Mouse (Mus musculus) limb, embryonic 12.5 days (tissue): ENCODE results near the gene Fgf11. TPM values are rescaled to one million over a fixed set of nuclear protein-coding genes. Genes with fewer than 3 reads are reported as not detected.

Experiments
- ATAC-seq: fragments of 200-750 bp; cut with Nextera tagmentation; 2 replicates; pipeline ENCODE4 v1.8.0; 2017; ENCODE audit warnings: low read depth, moderate TSS enrichment; ENCODE audit not compliant: insufficient number of reproducible peaks, insufficient read depth, low FRiP score, low TSS enrichment
- H3K27ac ChIP-seq: fragments of 300-500 bp; sonication (generic); 2 replicates; pipeline ENCODE4 v1.5.1; 2016; ENCODE audit warnings: mild to moderate bottlenecking, moderate library complexity
- H3K27me3 ChIP-seq: fragments of 300-500 bp; sonication (generic); 2 replicates; pipeline ENCODE4 v1.6.1; 2016; ENCODE audit warnings: mild to moderate bottlenecking, moderate library complexity
- H3K36me3 ChIP-seq: fragments of 300-500 bp; sonication (generic); 2 replicates; pipeline ENCODE4 v1.6.1; 2016; ENCODE audit warnings: mild to moderate bottlenecking, moderate library complexity
- H3K4me1 ChIP-seq: fragments of 300-500 bp; sonication (generic); replicated peaks from 2 replicates; pipeline ENCODE4 v1.6.1; 2016
- H3K4me2 ChIP-seq: fragments of 300-500 bp; sonication (generic); 2 replicates; pipeline ENCODE4 v1.6.1; 2016; ENCODE audit warnings: mild to moderate bottlenecking, moderate library complexity
- H3K4me3 ChIP-seq: fragments of 300-500 bp; sonication (generic); replicated peaks from 2 replicates; pipeline ENCODE4 v1.5.1; 2016; ENCODE audit warnings: mild to moderate bottlenecking
- H3K9ac ChIP-seq: fragments of 300-500 bp; sonication (generic); replicated peaks from 2 replicates; pipeline ENCODE4 v1.6.1; 2016; ENCODE audit warnings: mild to moderate bottlenecking, moderate library complexity
- H3K9me3 ChIP-seq: fragments of 300-500 bp; sonication (generic); 2 replicates; pipeline ENCODE4 v1.6.1; 2016; ENCODE audit warnings: mild to moderate bottlenecking, moderate library complexity
- WGBS: fragments of 180-500 bp; shearing (Covaris S2); methylation state at CpG from one replicate; pipeline ENCODE4 v1.1.7; 2016; 5-methylcytosine and 5-hydroxymethylcytosine counted together
- polyA plus RNA-seq: library from polyadenylated mRNA; unstranded; fragments of >200 nt; fragmentation: Nextera tagmentation; extraction: Ambion mirVana; gene quantifications from 2 replicates; pipeline ENCODE4 v1.2.1, GENCODE M21; 2016

Fgf11 gene
- polyA plus RNA-seq, 1 experiment from 2014 or later = 1.2 TPM

- Histone ChIP-seq H3K9me3 (no peaks in the 10 kb centered on the region), H3K4me2 (no peak overlapping the region), H3K27me3 (peaks cover 56% of the 10 kb centered on the region), H3K36me3 (peaks cover 32% of the 10 kb centered on the region), H3K4me3 (no peak overlapping the region), H3K9ac (no peak overlapping the region; the same call in 1 of the 2 replicates), H3K27ac (no peak overlapping the region), H3K4me1 (0 out of 2 replicates have a peak, but pooled peaks cover 9% of the 10 kb centered on the region)
- 31% methylated on average over 7 of the region's 7 CpGs for WGBS
- no peak for ATAC-seq
Measured at GRCm38 (mm10) chr11:69778985-69779384, 22.7 kb downstream of the Fgf11 start.

GRCm38 (mm10) chr11:69778258-69778982, 23.2 kb downstream of the Fgf11 start:
- H3K9me3 ChIP-seq = no peaks in the 10 kb centered on the region
- H3K4me2 ChIP-seq = no peak overlapping the region
- peaks cover 56% of the 10 kb centered on the region for H3K27me3 ChIP-seq
- no peak for ATAC-seq
- WGBS = 66% methylated on average over 23 of the region's 23 CpGs
- H3K9ac ChIP-seq = no peak overlapping the region
- H3K4me1 ChIP-seq = 0 out of 2 replicates have a peak, but pooled peaks cover 9% of the 10 kb centered on the region
- H3K27ac ChIP-seq = no peak overlapping the region
- no peak overlapping the region for H3K4me3 ChIP-seq
- peaks cover 32% of the 10 kb centered on the region for H3K36me3 ChIP-seq

GRCm38 (mm10) chr11:69777504-69778257, 24.0 kb downstream of the Fgf11 start:
- Histone ChIP-seq H3K4me1 (0 out of 2 replicates have a peak, but pooled peaks cover 9% of the 10 kb centered on the region), H3K36me3 (peaks cover 32% of the 10 kb centered on the region), H3K9ac (no peak overlapping the region), H3K4me2 (no peak overlapping the region), H3K27me3 (peaks cover 56% of the 10 kb centered on the region), H3K27ac (no peak overlapping the region), H3K9me3 (no peaks in the 10 kb centered on the region), H3K4me3 (no peak overlapping the region)
- no peak for ATAC-seq
- 62% methylated on average over 26 of the region's 26 CpGs for WGBS

GRCm38 (mm10) chr11:69776488-69776887, 25.2 kb downstream of the Fgf11 start:
- 82% methylated on average over 20 of the region's 20 CpGs for WGBS
- 0 out of 2 replicates have a peak, but pooled peaks cover 9% of the 10 kb centered on the region for H3K4me1 ChIP-seq
- ATAC-seq = no peak
- H3K27me3 ChIP-seq = peaks cover 49% of the 10 kb centered on the region
- peaks cover 32% of the 10 kb centered on the region for H3K36me3 ChIP-seq
- no peak overlapping the region for H3K9ac ChIP-seq
- H3K4me2 ChIP-seq = no peak overlapping the region
- H3K27ac ChIP-seq = no peak overlapping the region
- H3K9me3 ChIP-seq = no peaks in the 10 kb centered on the region
- no peak overlapping the region for H3K4me3 ChIP-seq

GRCm38 (mm10) chr11:69775716-69776115, 25.9 kb downstream of the Fgf11 start:
- no peak overlapping the region for H3K4me3 ChIP-seq
- 68% methylated on average over 10 of the region's 10 CpGs for WGBS
- H3K9me3 ChIP-seq = no peaks in the 10 kb centered on the region
- peaks cover 49% of the 10 kb centered on the region for H3K27me3 ChIP-seq
- H3K36me3 ChIP-seq = peaks cover 32% of the 10 kb centered on the region
- H3K9ac ChIP-seq = no peak overlapping the region
- H3K4me1 ChIP-seq = 0 out of 2 replicates have a peak, but pooled peaks cover 9% of the 10 kb centered on the region
- no peak overlapping the region for H3K27ac ChIP-seq
- H3K4me2 ChIP-seq = no peak overlapping the region
- ATAC-seq = no peak

- Histone ChIP-seq H3K27ac (no peak overlapping the region), H3K4me1 (0 out of 2 replicates have a peak, but pooled peaks cover 9% of the 10 kb centered on the region), H3K4me2 (no peak overlapping the region), H3K9me3 (no peaks in the 10 kb centered on the region), H3K9ac (no peak overlapping the region), H3K36me3 (peaks cover 32% of the 10 kb centered on the region), H3K27me3 (peaks cover 43% of the 10 kb centered on the region), H3K4me3 (no peak overlapping the region)
- WGBS = 64% methylated on average over 5 of the region's 5 CpGs
- no peak for ATAC-seq
Measured at GRCm38 (mm10) chr11:69774961-69775360, 26.7 kb downstream of the Fgf11 start.

- H3K4me2 ChIP-seq = peak overlapping the region; percentile 78
- no peak for ATAC-seq
- H3K27ac ChIP-seq = 0 out of 2 replicates have a peak overlapping the region, but pooled peaks have one; percentile 66
- no peak overlapping the region for H3K9ac ChIP-seq
- H3K36me3 ChIP-seq = no peaks in the 10 kb centered on the region
- H3K4me3 ChIP-seq = peak overlapping the region; percentile 86
- H3K9me3 ChIP-seq = no peaks in the 10 kb centered on the region
- 62% methylated on average over 4 of the region's 4 CpGs for WGBS
- H3K4me1 ChIP-seq = peaks cover 26% of the 10 kb centered on the region
- no peaks in the 10 kb centered on the region for H3K27me3 ChIP-seq
Measured at GRCm38 (mm10) chr11:69767625-69767909, 34.1 kb downstream of the Fgf11 start.

- H3K36me3 ChIP-seq = no peaks in the 10 kb centered on the region
- no peaks in the 10 kb centered on the region for H3K9me3 ChIP-seq
- peak overlapping the region; percentile 92 for H3K9ac ChIP-seq
- H3K4me2 ChIP-seq = peak overlapping the region; percentile 78
- no peaks in the 10 kb centered on the region for H3K27me3 ChIP-seq
- H3K4me3 ChIP-seq = peak overlapping the region; percentile 86
- peaks cover 26% of the 10 kb centered on the region for H3K4me1 ChIP-seq
- ATAC-seq = no peak
- WGBS = 55% methylated on average over 13 of the region's 13 CpGs
- H3K27ac ChIP-seq = peak overlapping the region; percentile 66; the same call in 1 of the 2 replicates
Measured at GRCm38 (mm10) chr11:69766872-69767624, 34.6 kb downstream of the Fgf11 start.

GRCm38 (mm10) chr11:69766126-69766609, 35.5 kb downstream of the Fgf11 start:
- WGBS = under 1% methylated on average over 37 of the region's 37 CpGs

GRCm38 (mm10) chr11:69765221-69766125, 36.2 kb downstream of the Fgf11 start, which contains the start of gene Zbtb4:
Gene Zbtb4, plus strand, starts transcription at chr11:69765912.
- Histone ChIP-seq H3K4me1 (peaks cover 29% of the 10 kb centered on the region), H3K27me3 (no peaks in the 10 kb centered on the region), H3K4me2 (peak within 1 kb of the TSS; percentile 78), H3K27ac (peak within 1 kb of the TSS; percentile 79), H3K9me3 (no peaks in the 10 kb centered on the region), H3K36me3 (no peaks in the 10 kb centered on the region), H3K4me3 (peak within 1 kb of the TSS; percentile 86), H3K9ac (peak within 1 kb of the TSS; percentile 92)
- WGBS = 19% methylated on average over 40 of the region's 55 CpGs
- ATAC-seq = peak; percentile 41; the same call in 1 of the 2 replicates

More at GRCm38 (mm10) chr11:69766126-69766609, 35.5 kb downstream of the Fgf11 start:
- no peaks in the 10 kb centered on the region for H3K36me3 ChIP-seq
- H3K9me3 ChIP-seq = no peaks in the 10 kb centered on the region
- H3K4me3 ChIP-seq = peak overlapping the region; percentile 86
- H3K27ac ChIP-seq = peak overlapping the region; percentile 79
- peaks cover 26% of the 10 kb centered on the region for H3K4me1 ChIP-seq
- peak overlapping the region; percentile 78 for H3K4me2 ChIP-seq
- H3K9ac ChIP-seq = peak overlapping the region; percentile 92
- peak; percentile 63 for ATAC-seq
- H3K27me3 ChIP-seq = no peaks in the 10 kb centered on the region
